Mouse (Mus musculus) megakaryocyte, embryonic 14.5 days (primary cell): ENCODE data around the gene Igsf11. TPM values are rescaled to one million over a fixed set of nuclear protein-coding genes. Genes with fewer than 3 reads are reported as not detected.
"Not testable (repeated sequence)": the region's sequence is repeated elsewhere in the genome, so short reads cannot be mapped to it uniquely, and the experiment has no call there.

ENCODE experiments used
- H3K27me3 ChIP-seq: replicated peaks from 2 replicates; pipeline ENCODE3; 2012; ENCODE audit warnings: inconsistent platforms
- H3K36me3 ChIP-seq: replicated peaks from 2 replicates; pipeline ENCODE3; 2012; ENCODE audit warnings: low read length, inconsistent platforms, mixed read lengths
- H3K4me1 ChIP-seq: 2 replicates; pipeline ENCODE4 v1.6.1; 2012; ENCODE audit warnings: inconsistent platforms
- H3K4me3 ChIP-seq: replicated peaks from 2 replicates; pipeline ENCODE3; 2012; ENCODE audit warnings: moderate library complexity, mild to moderate bottlenecking, inconsistent platforms
- H3K9me3 ChIP-seq: 2 replicates; pipeline ENCODE4 v1.6.1; 2012; ENCODE audit warnings: inconsistent platforms
- FLI1 ChIP-seq: IDR thresholded peaks from 2 replicates; pipeline ENCODE4 v1.6.1; 2012; ENCODE audit warnings: low read length, inconsistent platforms, mixed read lengths
- GATA1 ChIP-seq: IDR thresholded peaks from 3 replicates; pipeline ENCODE4 v1.6.1; 2012; ENCODE audit warnings: mixed read lengths, low read length, inconsistent platforms, borderline replicate concordance
- polyA plus RNA-seq: library from polyadenylated mRNA; stranded (reverse); fragments of >175 nt; gene quantifications from 2 replicates; pipeline ENCODE4 v1.2.3, GENCODE M21; 2012; ENCODE audit warnings: low replicate concordance; ENCODE audit not compliant: insufficient read depth

Gene Igsf11
- polyA plus RNA-seq, 1 experiment = not detected

DNA sequence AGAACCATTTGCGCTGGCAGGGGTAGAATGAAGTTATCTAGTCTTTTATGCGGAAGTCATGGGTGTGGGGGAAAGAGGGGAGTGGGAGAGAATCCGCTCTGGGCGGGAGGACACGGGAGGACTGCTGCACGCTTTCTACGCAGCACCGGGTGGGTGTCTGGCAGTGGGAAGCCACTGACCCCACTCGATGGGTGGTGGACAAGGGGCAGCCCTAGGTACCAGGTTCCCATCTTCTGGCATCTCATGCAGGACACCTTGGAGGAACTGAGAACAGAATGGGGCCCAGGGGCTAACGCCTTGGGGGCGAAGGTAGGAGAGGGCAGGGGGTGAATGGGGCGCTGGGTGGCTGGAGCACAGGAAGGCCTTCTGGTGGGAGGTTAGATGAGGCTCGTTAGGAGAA, 83.7 kb downstream of the Igsf11 start:
- Histone ChIP-seq H3K36me3 (no peaks in the 10 kb centered on the region), H3K4me1 (no peaks in the 10 kb centered on the region), H3K9me3 (peaks cover 5% of the 10 kb centered on the region; the same call in 1 of the 2 replicates), H3K27me3 (no peaks in the 10 kb centered on the region), H3K4me3 (no peak overlapping the region)
- TF ChIP-seq FLI1 = no peak
- TF ChIP-seq GATA1 = no peak

DNA sequence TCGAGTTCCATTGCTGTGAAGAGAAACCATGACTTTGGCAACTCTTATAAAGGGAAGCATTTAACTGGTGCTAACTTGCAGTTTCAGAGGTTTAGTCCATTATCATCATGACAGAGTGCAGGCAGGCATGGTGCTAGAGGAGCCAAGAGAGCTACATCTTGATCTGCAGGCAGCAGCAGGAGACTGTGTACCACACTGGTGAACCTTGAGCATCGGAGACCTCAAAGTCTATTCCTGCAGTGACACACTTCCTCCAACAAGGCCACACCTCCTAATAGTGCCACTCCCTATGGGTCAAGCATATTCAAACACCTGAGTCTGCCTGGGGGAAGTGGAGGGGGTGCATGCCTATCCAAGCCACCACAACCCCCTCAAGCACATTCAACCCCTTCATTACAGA, 86.1 kb downstream of the Igsf11 start:
- Histone ChIP-seq H3K27me3 (no peaks in the 10 kb centered on the region), H3K36me3 (no peaks in the 10 kb centered on the region), H3K4me3 (no peak overlapping the region), H3K4me1 (no peaks in the 10 kb centered on the region), H3K9me3 (peaks cover 5% of the 10 kb centered on the region; the same call in 1 of the 2 replicates)
- no peak for TF ChIP-seq FLI1
- no peak for TF ChIP-seq GATA1

DNA sequence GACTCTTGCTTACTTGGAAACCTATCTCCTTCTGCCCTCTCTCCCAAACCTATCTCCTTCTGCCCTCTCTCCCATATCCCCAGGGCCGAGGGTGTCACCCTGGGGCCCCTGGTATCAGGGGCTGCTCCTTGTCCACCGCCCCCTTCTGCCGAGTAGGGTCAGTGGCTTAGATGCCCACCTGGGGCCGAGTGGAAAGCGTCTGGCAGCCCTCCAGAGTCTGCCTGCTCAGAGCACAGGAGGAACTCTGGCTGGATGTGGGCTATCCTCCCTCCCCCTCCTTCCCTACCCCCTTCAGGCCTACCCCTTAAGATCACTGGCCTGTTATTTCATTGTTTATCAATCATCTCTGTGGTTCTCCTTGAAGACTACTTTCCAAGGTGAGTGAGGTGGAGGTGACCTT, 88.1 kb downstream of the Igsf11 start:
- no peak for TF ChIP-seq FLI1
- Histone ChIP-seq H3K4me1 (no peaks in the 10 kb centered on the region), H3K4me3 (no peak overlapping the region), H3K27me3 (no peaks in the 10 kb centered on the region), H3K9me3 (peaks cover 5% of the 10 kb centered on the region; the same call in 1 of the 2 replicates), H3K36me3 (no peaks in the 10 kb centered on the region)

DNA sequence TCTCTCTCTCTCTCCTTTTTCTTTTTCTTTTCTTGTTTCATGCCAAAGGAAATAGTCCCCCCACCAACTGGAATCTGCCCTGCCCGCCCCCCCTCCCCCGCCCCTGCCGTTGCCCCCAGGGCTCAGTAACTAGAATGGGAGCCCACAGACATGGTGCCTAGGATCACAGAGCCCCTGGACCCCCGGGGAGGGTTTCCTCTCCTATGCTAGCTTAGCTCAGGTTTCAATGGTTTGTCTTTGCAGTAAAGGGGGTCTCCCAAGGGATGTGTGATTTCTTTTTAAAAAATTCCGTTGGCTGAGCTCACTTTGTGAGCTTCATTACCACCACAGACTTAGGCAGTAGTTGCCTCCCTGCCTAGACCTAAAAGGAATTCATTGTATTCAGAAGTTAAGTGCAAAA, 89.6 kb downstream of the Igsf11 start:
- Histone ChIP-seq H3K4me3 (no peak overlapping the region), H3K27me3 (no peaks in the 10 kb centered on the region), H3K9me3 (no peaks in the 10 kb centered on the region), H3K4me1 (no peaks in the 10 kb centered on the region), H3K36me3 (no peaks in the 10 kb centered on the region)
- TF ChIP-seq FLI1 = no peak

DNA sequence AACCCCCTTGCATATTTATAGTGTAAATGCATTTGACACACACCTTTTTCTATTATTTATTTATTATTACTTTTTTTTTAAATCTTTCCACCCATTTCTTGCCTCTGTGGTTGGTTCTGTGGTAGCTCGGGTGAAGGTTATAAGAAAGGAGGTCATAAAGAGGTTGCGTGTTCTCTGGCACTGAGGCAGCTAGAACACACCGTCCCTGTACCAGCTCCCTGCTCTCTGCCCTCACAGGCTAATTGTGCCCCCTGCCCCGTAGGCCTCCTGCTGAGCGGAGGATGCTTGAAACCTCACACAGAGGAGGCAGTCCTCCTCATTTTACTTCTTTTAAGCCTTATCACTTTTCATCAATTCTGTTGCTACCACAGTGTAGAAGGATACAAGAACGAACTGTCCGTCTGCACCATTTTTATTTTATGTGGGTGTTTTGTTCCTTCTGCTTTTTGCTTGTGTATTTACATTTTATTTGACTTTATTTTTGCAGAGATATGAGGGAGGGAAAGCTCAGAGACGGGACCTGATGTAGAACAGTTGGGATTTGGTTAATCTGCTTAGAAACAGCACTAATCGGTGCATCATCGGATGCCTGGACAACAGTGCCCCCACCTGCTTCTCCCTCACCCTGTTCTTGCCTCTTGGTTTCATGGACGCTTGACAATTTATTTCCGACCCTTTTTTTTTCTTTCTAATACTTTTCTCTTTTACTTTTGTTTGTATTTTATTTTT, 90.2 kb downstream of the Igsf11 start:
- Histone ChIP-seq H3K36me3 (no peaks in the 10 kb centered on the region), H3K4me1 (no peaks in the 10 kb centered on the region), H3K27me3 (no peaks in the 10 kb centered on the region), H3K4me3 (no peak overlapping the region), H3K9me3 (no peaks in the 10 kb centered on the region)
- no peak for TF ChIP-seq GATA1
- no peak for TF ChIP-seq FLI1

DNA sequence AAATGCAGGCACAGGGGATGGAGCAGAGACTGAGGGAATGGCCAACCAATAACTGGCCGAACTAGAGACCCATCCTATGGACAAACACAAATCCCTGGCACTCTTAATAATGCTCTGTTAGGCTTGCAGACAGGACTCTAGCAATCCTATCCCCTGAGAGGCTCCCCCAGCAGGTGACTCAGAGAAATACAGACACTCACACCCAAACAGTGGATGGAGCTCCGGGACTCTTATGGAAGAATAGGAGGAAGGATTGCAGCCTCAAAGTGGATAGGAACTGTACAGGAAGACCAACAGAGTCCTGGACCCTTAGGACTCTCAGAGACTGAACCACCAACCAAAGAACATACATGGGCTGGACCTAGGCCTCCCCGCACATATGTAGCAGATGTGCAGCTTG, 91.4 kb downstream of the Igsf11 start:
- H3K4me1 ChIP-seq, H3K9me3 ChIP-seq, H3K4me3 ChIP-seq, H3K36me3 ChIP-seq, H3K27me3 ChIP-seq: not testable (repeated sequence)

DNA sequence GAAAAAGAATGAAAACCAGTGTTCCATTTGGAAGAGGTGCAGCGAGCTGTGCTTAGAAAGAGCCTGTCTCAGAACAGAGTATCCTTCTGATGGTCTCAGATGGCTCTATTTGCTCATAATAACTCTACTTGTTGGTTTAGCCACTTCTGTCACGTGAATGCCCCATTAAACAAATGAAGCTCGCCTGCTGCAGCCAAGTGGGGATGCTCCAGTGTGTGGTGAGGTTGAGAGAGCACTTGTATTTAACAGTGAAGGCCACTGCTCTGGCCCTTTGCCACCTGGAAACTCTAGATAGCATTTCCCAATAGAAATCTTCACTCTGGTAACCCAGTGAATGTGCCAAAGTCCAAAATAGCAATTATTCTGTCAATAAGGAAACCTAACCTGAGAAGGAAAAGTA, 92.9 kb downstream of the Igsf11 start:
- H3K4me3 ChIP-seq = no peak overlapping the region
- no peaks in the 10 kb centered on the region for H3K36me3 ChIP-seq
- H3K27me3 ChIP-seq = no peaks in the 10 kb centered on the region
- TF ChIP-seq FLI1 (no peak), GATA1 (no peak)
- H3K9me3 ChIP-seq = no peaks in the 10 kb centered on the region
- no peaks in the 10 kb centered on the region for H3K4me1 ChIP-seq

DNA sequence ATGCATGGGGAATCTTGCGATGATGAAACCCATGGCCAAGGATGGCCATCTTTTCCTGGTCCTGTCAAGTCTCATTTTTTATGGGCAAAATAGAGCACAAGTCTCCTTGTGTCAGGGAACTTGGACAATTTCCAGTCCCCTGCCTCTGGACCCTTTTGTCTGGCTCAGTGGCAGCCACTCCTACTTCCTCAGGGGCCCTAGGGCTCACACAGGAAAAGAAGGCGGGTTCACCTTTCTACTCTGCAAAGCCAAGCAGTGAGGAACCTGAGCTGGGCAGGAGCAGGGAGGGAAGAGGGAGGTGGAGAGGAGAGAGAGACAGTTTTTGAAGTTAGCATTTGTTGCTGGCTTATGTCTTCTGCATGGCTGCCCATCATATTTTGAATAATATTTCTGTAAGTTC, 93.9 kb downstream of the Igsf11 start:
- Histone ChIP-seq H3K4me3 (no peak overlapping the region), H3K4me1 (no peaks in the 10 kb centered on the region), H3K9me3 (no peaks in the 10 kb centered on the region), H3K36me3 (no peaks in the 10 kb centered on the region), H3K27me3 (no peaks in the 10 kb centered on the region)
- no peak for TF ChIP-seq FLI1
- no peak for TF ChIP-seq GATA1

DNA sequence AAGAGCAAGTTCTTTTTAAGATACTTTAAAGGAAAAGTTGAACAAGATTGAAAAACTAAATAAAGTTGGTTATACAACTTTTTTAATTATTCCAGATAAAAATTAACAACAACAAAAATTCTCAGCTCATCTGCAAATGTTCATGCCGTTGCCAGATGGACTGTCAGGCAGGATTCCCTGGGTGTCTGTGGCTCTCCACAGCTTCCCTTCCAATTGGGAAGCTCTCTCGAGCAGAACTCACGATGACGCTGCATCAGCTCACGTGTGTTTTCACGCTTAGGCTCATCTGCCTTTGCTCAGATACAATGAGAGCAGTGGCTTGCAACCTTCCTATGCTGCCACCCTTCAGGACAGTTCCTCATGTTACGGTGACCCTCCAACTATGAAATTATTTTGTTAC, 101.2 kb downstream of the Igsf11 start:
- no peaks in the 10 kb centered on the region for H3K27me3 ChIP-seq
- no peak for TF ChIP-seq FLI1
- no peak for TF ChIP-seq GATA1
- no peaks in the 10 kb centered on the region for H3K9me3 ChIP-seq
- no peaks in the 10 kb centered on the region for H3K4me1 ChIP-seq
- H3K36me3 ChIP-seq = no peaks in the 10 kb centered on the region
- no peak overlapping the region for H3K4me3 ChIP-seq

DNA sequence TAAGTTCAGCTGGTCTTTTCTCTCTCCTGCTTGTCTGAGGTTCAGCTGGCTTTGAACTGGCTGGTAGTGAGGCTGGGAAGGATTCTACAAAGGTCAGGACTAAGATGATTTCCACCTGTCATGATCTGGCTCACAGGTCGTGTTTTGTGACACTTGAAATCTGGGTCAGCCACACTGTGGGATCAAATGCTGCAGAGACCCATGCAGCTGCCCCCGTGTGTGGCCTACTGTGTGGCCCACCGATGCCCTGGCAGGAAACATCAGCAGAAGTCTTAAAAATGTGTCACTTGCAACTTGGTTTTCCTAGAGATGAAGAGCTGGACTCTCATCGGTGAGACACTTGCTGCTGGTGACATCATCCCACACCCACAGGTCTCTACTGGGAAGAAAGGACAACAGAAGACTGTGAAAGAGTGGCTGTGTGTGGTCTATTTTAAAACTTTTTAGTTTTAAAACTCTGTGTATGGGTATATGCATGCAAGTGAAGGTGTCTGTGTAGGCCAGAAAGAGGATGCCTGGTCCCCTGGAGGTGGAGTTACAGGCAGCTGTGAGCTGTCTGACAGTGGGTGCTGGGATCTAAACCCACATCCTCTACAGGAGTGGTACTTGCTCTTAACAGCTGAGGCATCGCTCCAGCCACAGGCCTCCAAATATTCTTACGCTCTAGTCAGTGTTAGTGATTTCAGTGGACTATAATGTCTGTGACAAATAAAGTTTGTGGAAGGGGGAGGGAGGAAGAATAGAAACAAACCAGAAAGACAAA, 106.2 kb downstream of the Igsf11 start:
- H3K4me3 ChIP-seq = no peak overlapping the region
- no peaks in the 10 kb centered on the region for H3K4me1 ChIP-seq
- no peaks in the 10 kb centered on the region for H3K27me3 ChIP-seq
- TF ChIP-seq FLI1 (no peak), GATA1 (no peak)
- H3K9me3 ChIP-seq = peaks cover 3% of the 10 kb centered on the region
- no peaks in the 10 kb centered on the region for H3K36me3 ChIP-seq
